Mouse (Mus musculus) testis, adult 2 months (tissue): ENCODE measurements around the gene Dxo.

Experiments
- CTCF ChIP-seq: fragments of 200-500 bp; IDR thresholded peaks from 2 replicates; pipeline ENCODE4 v1.5.1; 2012; ENCODE audit warnings: low read depth, mild to moderate bottlenecking, inconsistent platforms, low read length, moderate library complexity; ENCODE audit not compliant: control insufficient read depth, insufficient read depth, insufficient replicate concordance
- POLR2A ChIP-seq: fragments of 200-500 bp; IDR thresholded peaks from 2 replicates; pipeline ENCODE4 v1.6.1; 2012; ENCODE audit warnings: low read depth, mild to moderate bottlenecking, inconsistent platforms, low read length, moderate library complexity; ENCODE audit not compliant: control insufficient read depth

- no peak for TF ChIP-seq POLR2A
- no peak for TF ChIP-seq CTCF
Measured at GRCm38 (mm10) chr17:34884704-34885103, 47.9 kb downstream of the Dxo start.
